In genomic region chr2:156990727-156991431, GRCm38 (mm10) we compare ENCODE assay signal across 8 mouse cellular contexts. TPM values are rescaled to one million over a fixed set of nuclear protein-coding genes. Genes with fewer than 3 reads are reported as not detected.
DNase-seq lines count a peak whose midpoint lies in the region; ATAC-seq lines count a peak whose summit lies in the region.

No protein-coding gene starts in this region.

- peak overlapping the region; percentile 96 for H3K4me2 ChIP-seq in forebrain, embryonic 12.5 days

- no peaks in the 10 kb centered on the region for H3K9me3 ChIP-seq in forebrain, embryonic 12.5 days
- no peaks in the 10 kb centered on the region for H3K9me3 ChIP-seq in midbrain, embryonic 10.5 days (replicated peaks)

- ATAC-seq in forebrain, embryonic 12.5 days (ENCODE audit: low FRiP score) = no peak

- H3K36me3 ChIP-seq in forebrain, embryonic 12.5 days (replicated peaks) = peaks cover 20% of the 10 kb centered on the region
- H3K36me3 ChIP-seq in midbrain, embryonic 10.5 days = peaks cover 28% of the 10 kb centered on the region

- H3K4me1 ChIP-seq in forebrain, embryonic 12.5 days = peaks cover 17% of the 10 kb centered on the region
- peaks cover 18% of the 10 kb centered on the region for H3K4me1 ChIP-seq in midbrain, embryonic 10.5 days

- no peak overlapping the region for H3K27ac ChIP-seq in forebrain, embryonic 12.5 days
- peak overlapping the region; percentile 85; the same call in 1 of the 2 replicates for H3K27ac ChIP-seq in midbrain, embryonic 10.5 days (replicated peaks)

- H3K9ac ChIP-seq in forebrain, embryonic 12.5 days = peak overlapping the region; percentile 81

- 3% methylated on average over 16 of the region's 16 CpGs for WGBS in forebrain, embryonic 12.5 days
- WGBS in midbrain, embryonic 10.5 days = 5% methylated on average over 16 of the region's 16 CpGs

- peak; percentile 37 for DNase-seq in left cerebral cortex, adult 9 months (ENCODE audit: low spot score in 2 of 2)
- DNase-seq in left cerebral cortex, adult 11 months (ENCODE audit: low spot score) = no peak
- DNase-seq in T-cell, adult 2 months (ENCODE audit: low spot score) = peak; percentile 29
- DNase-seq in kidney, adult 8-10 months = peak; percentile 39 to 58
- no peak for DNase-seq in midbrain, embryonic 10.5 days (ENCODE audit: low spot score)
- DNase-seq in Muller cell, postnatal 12 days (ENCODE audit: inconsistent ontology term) = no peak
- DNase-seq in gastrocnemius, postnatal 25 days = no peak

- no peaks in the 10 kb centered on the region for H3K27me3 ChIP-seq in forebrain, embryonic 12.5 days
- H3K27me3 ChIP-seq in midbrain, embryonic 10.5 days (ENCODE audit: low read depth, poor library complexity, severe bottlenecking) = no peaks in the 10 kb centered on the region

- peak overlapping the region; percentile 92 for H3K4me3 ChIP-seq in forebrain, embryonic 12.5 days (replicated peaks)
- peak overlapping the region; percentile 93 for H3K4me3 ChIP-seq in midbrain, embryonic 10.5 days

RNA-seq across cellular contexts. Expression of gene Ndrg3, which starts 1.0 kb away (rescaled TPM):
- polyA plus RNA-seq in forebrain, embryonic 12.5 days (2016; fragmentation: Nextera tagmentation; extraction: Ambion mirVana) = 50.5 and 54.0 TPM in 2 replicates
- 43.5 and 46.0 TPM in 2 replicates for polyA plus RNA-seq in midbrain, embryonic 10.5 days (2016; fragmentation: Nextera tagmentation; extraction: Ambion mirVana)
- total RNA-seq in gastrocnemius, postnatal 25 days (2021) = 10 to 100 TPM; 22.7 to 28.2 TPM

RNA-seq across cellular contexts. Expression of gene Dsn1, which starts 16.1 kb away (rescaled TPM):
- polyA plus RNA-seq in forebrain, embryonic 12.5 days (2016; fragmentation: Nextera tagmentation; extraction: Ambion mirVana) = 53.4 and 53.7 TPM in 2 replicates
- 52.4 and 57.5 TPM in 2 replicates for polyA plus RNA-seq in midbrain, embryonic 10.5 days (2016; fragmentation: Nextera tagmentation; extraction: Ambion mirVana)
- 1 to 10 TPM; 1.2 to 1.9 TPM for total RNA-seq in gastrocnemius, postnatal 25 days (2021)

Comparison
In these comparisons a context has a peak if more than half of its experiments do, and no peak if none do; other contexts are left out.
1. DNase-seq: peak in left cerebral cortex, adult 9 months (2 of 2), T-cell, adult 2 months (single experiment) and kidney, adult 8-10 months (2 of 2); none in left cerebral cortex, adult 11 months (single experiment), midbrain, embryonic 10.5 days (single experiment), Muller cell, postnatal 12 days (single experiment) and gastrocnemius, postnatal 25 days (single experiment).